Mouse (Mus musculus) stomach, embryonic 16.5 days (tissue): ENCODE data around the gene Card11. TPM values are rescaled to one million over a fixed set of nuclear protein-coding genes. Genes with fewer than 3 reads are reported as not detected.

Experiments used
- ATAC-seq: fragments of 200-750 bp; cut with Nextera tagmentation; 2 replicates; pipeline ENCODE4 v1.8.0; 2017; ENCODE audit warnings: moderate number of reproducible peaks, moderate TSS enrichment; ENCODE audit not compliant: insufficient read depth, low FRiP score
- H3K27ac ChIP-seq: fragments of 300-500 bp; sonication (generic); 2 replicates; pipeline ENCODE4 v1.5.1; 2014; ENCODE audit warnings: low read length
- H3K27me3 ChIP-seq: fragments of 300-500 bp; sonication (generic); 2 replicates; pipeline ENCODE4 v1.6.1; 2014; ENCODE audit warnings: low read length, control low read depth, mixed read lengths; ENCODE audit not compliant: control insufficient read depth, insufficient read depth
- H3K36me3 ChIP-seq: fragments of 300-500 bp; sonication (generic); 2 replicates; pipeline ENCODE4 v1.6.1; 2014; ENCODE audit warnings: low read length; ENCODE audit not compliant: control insufficient read depth, insufficient read depth
- H3K4me1 ChIP-seq: fragments of 300-500 bp; sonication (generic); 2 replicates; pipeline ENCODE4 v1.6.1; 2014; ENCODE audit warnings: low read length, control low read depth, mixed read lengths; ENCODE audit not compliant: control insufficient read depth, insufficient read depth
- H3K4me2 ChIP-seq: fragments of 300-500 bp; sonication (generic); 2 replicates; pipeline ENCODE4 v1.6.1; 2014; ENCODE audit warnings: low read depth, low read length, mixed read lengths
- H3K4me3 ChIP-seq: fragments of 300-500 bp; sonication (generic); replicated peaks from 2 replicates; pipeline ENCODE4 v1.5.1; 2014; ENCODE audit warnings: mild to moderate bottlenecking, low read length
- H3K9ac ChIP-seq: fragments of 300-500 bp; sonication (generic); 2 replicates; pipeline ENCODE4 v1.6.1; 2014; ENCODE audit warnings: low read length
- H3K9me3 ChIP-seq: fragments of 300-500 bp; sonication (generic); replicated peaks from 2 replicates; pipeline ENCODE4 v1.6.1; 2016; ENCODE audit warnings: low read length, control low read depth; ENCODE audit not compliant: control insufficient read depth
- WGBS: fragments of 180-500 bp; shearing (Covaris S2); extraction: QIAGEN DNeasy Blood & Tissue Kit; methylation state at CpG from one replicate; pipeline ENCODE4 v1.1.7; 2014; 5-methylcytosine and 5-hydroxymethylcytosine counted together
- polyA plus RNA-seq: library from polyadenylated mRNA; unstranded; fragments of >200 nt; fragmentation: Nextera tagmentation; extraction: Ambion mirVana; gene quantifications from 2 replicates; pipeline ENCODE4 v1.2.1, GENCODE M21; 2015

Gene Card11
- polyA plus RNA-seq, 1 experiment from 2014 or later = 0.37 TPM

DNA sequence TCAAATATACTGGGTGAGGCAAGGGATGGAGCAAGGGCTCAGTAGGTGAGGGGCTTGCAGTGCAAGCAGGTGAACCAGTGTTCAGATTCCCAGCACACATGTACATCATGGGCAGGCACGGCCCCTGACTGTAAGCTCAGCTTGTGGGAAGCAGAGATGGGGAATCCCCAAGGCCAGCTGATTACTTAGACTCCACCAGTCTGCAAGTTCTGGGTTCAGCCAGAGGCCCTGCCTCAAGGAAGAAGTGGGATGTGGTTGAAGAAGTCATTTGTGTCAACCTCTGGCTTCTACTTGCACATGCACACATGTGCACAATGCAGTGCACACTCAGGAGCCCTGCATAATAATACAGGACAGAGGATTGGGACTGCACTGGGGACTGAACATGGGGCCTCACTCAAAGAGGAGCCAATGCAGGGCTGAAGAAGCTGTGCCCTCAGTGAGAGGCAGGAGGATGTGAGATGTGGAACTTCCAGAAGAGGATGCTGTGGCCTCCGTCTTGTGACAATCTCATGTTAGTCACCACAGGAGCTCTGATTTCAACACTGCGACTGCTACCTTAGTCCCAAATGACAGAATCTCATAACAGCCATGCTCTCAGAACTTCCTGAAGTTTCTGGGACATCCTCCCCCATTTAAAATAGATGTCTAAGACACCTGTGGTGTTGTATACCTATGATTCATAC is 3.8 kb upstream of the Card11 start:
- WGBS = 83% methylated on average over 3 of the region's 3 CpGs
- no peaks in the 10 kb centered on the region for H3K4me1 ChIP-seq
- no peak overlapping the region for H3K4me3 ChIP-seq
- no peaks in the 10 kb centered on the region for H3K9me3 ChIP-seq
- no peak overlapping the region for H3K9ac ChIP-seq
- H3K27me3 ChIP-seq = no peaks in the 10 kb centered on the region
- H3K36me3 ChIP-seq = no peaks in the 10 kb centered on the region
- ATAC-seq = no peak
- H3K27ac ChIP-seq = no peak overlapping the region
- H3K4me2 ChIP-seq = no peak overlapping the region

DNA sequence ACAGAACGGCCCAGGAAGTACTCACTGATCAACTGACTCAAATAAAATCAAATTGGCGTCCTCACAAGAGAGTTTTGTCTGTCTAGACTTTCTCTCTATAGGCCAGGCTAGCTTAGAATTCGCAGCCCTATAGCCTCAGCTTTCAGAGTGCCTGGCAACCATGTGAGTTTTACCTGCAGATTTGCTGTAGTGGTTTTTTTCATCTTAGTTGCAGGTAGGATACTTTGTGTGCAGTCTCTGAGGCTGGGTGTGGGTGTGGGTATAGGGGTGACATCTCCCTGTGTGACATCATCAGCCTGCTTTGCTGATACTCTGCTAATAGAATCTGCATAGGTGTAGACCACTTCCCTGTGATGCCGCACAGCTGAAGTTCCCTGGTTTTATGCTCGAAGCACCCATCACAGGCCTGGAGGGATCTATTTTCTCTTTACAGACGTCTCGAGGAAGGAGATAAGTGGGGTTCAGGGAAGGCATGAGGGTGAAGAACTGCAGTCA is 1.2 kb downstream of the Card11 start:
- H3K9ac ChIP-seq = no peak overlapping the region
- 77% methylated on average over 7 of the region's 7 CpGs for WGBS

DNA sequence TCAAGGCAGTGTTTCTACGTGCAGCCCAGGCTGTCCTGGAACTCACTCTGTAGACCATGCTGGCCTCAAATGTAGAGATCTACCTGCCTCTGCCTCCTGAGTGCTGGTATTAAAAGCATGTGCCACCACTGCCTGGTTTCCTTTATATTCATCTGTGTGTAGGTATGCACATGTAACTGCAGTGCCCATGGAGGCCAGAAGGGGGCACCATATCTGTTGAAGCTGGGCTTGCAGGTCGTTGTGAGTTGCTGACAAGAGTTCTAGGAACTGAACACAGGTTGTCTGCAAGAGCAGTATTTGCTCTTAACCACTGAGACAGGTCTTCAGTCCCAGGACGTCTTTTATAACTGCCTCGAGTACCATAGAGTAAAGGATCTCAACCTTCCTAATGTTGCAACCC is 2.6 kb downstream of the Card11 start:
- no peak for ATAC-seq
- Histone ChIP-seq H3K27me3 (no peaks in the 10 kb centered on the region), H3K4me3 (no peak overlapping the region), H3K27ac (no peak overlapping the region), H3K4me2 (no peak overlapping the region), H3K36me3 (no peaks in the 10 kb centered on the region), H3K9ac (no peak overlapping the region), H3K9me3 (no peaks in the 10 kb centered on the region), H3K4me1 (no peaks in the 10 kb centered on the region)
- WGBS = 75% methylated on average over 4 of the region's 4 CpGs

More for the DNA sequence above, 1.2 kb downstream of the Card11 start:
- Histone ChIP-seq H3K4me1 (no peaks in the 10 kb centered on the region), H3K9me3 (no peaks in the 10 kb centered on the region), H3K36me3 (no peaks in the 10 kb centered on the region), H3K4me2 (no peak overlapping the region), H3K4me3 (no peak overlapping the region), H3K27ac (no peak overlapping the region), H3K27me3 (no peaks in the 10 kb centered on the region)
- ATAC-seq = no peak

DNA sequence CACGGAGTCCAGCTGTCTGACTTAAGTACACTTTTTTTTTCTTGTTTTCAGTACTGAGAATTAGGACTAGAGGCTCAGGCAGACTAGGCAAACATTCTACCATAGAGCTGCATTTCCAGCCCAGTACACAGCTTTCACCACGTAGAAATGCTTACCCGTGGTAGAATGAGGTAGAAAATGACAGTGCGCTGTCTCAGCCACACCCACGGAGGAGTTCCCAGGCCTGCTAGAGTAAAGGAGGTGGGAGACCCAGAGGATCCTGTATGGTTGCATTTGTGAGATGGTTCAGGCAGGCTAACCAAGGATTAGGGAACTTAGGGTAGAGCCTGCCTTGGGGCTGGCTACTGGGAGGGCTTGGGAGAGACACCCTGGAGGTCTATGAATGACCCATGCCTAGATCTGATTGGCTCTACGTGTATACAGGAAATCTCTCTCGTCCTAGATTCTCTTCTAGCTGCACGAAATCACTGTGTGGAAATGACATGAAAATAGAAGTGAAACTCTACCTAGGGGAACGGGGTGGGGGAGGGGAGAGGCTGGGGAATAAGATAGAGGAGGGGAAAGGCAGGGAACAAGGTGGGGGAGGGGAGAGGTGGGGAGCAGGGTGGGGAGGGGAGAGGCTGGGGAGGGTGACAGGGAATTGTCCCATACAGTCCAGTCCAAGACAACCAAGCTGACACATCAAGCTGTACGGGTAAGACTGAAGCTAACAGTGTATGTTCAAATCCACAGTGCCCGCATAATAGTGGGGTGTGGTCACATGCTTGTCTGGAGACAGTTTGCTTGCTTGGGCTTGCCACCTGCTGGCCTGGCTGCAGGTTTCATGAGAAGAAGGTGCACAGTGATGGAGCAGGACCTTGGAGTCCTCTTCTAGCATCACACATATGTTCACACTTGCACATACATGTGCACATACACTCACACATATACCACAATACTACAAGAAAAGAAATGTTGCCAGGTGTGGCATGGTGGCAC is 8.0 kb downstream of the Card11 start:
- Histone ChIP-seq H3K4me2 (no peak overlapping the region), H3K4me1 (no peaks in the 10 kb centered on the region), H3K4me3 (no peak overlapping the region), H3K9me3 (no peaks in the 10 kb centered on the region), H3K27me3 (no peaks in the 10 kb centered on the region), H3K9ac (no peak overlapping the region), H3K27ac (no peak overlapping the region), H3K36me3 (no peaks in the 10 kb centered on the region)
- WGBS = 58% methylated on average over 11 of the region's 11 CpGs
- no peak for ATAC-seq

DNA sequence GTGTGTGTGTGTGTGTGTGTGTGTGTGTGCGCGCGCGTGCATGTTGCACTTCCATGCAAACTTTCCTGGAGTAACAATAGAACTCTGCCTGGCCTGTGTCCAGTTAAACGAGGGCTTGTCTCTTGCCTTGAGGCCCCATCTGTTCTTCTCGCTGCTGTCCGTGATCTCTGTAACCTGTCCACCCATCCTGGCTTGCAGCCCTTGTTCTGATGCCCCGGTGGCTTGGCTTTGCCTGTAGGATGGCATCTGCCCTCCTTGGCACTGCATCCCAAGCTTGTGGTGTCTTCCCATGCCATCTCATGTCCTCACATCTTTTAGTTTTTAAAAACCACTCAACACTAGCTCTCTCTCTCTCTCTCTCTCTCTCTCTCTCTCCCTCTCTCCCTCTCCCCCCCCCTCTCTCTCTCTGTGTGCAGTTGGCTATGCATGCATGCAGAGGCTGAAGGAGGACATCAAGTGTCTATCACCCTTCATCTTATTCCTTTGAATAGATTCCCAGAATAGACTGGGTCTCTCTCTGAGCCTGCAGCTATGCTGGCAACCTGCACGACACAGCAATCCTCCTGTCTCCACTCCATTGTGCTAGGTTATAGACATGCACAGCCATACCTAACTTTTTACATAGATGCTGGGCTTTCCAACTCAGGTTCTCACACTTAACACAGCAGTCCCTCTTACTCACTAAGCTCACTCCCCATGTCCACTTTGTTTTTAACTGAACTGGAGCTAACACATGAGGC is 14.9 kb downstream of the Card11 start:
- H3K36me3 ChIP-seq = no peaks in the 10 kb centered on the region
- H3K9me3 ChIP-seq = no peaks in the 10 kb centered on the region
- H3K4me2 ChIP-seq = no peak overlapping the region
- no peak for ATAC-seq
- 82% methylated on average over 9 of the region's 9 CpGs for WGBS
- no peak overlapping the region for H3K9ac ChIP-seq
- no peak overlapping the region for H3K27ac ChIP-seq
- no peaks in the 10 kb centered on the region for H3K27me3 ChIP-seq
- no peaks in the 10 kb centered on the region for H3K4me1 ChIP-seq
- H3K4me3 ChIP-seq = no peak overlapping the region

DNA sequence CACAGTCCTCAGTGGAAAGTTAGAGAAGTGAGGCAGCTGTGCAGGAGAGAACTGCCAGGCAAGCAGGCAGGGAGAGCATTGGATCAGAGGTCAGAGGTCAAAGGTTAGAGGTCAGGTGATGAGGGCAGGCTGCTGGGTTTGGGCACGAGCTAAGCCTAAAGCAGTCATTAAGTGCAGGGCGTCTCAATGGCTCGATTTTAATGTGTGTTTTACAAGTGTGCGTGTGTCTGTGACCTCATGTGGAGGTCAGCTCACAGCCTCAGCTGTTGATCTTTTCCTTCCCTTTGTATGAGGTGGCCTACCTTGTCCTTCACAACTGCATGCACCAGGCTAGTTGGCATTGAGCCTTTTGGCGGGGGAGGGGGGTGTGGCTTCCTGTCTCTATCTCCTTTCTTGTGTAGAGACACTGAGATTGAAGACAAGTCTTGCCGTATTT is 19.0 kb downstream of the Card11 start:
- Histone ChIP-seq H3K36me3 (no peaks in the 10 kb centered on the region), H3K9ac (no peak overlapping the region), H3K4me2 (no peak overlapping the region), H3K9me3 (no peaks in the 10 kb centered on the region), H3K27ac (no peak overlapping the region), H3K27me3 (no peaks in the 10 kb centered on the region), H3K4me3 (no peak overlapping the region), H3K4me1 (no peaks in the 10 kb centered on the region)
- no peak for ATAC-seq
- 21% methylated on average over 6 of the region's 6 CpGs for WGBS

DNA sequence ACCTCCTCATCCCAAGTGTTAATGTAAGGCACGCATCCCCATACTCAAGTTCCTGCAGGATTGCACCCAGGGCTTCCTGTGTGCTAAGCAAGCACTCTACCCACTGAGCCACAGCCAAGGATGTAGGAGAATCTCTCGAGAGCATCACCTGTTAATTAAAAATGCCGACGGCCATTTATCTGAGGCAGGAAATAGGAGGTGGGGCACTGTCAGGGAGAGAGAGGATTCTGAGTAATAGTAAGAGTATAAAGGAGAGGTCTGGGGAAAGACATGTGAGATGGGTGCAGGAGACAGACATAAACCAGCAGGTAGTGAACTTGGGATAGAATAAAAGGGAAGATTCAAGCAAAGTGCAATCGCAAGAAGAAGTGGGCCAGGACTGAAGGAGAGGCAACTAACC is 19.6 kb downstream of the Card11 start:
- H3K4me1 ChIP-seq = no peaks in the 10 kb centered on the region
- WGBS = 66% methylated on average over 5 of the region's 5 CpGs
- H3K4me3 ChIP-seq = no peak overlapping the region
- no peak overlapping the region for H3K4me2 ChIP-seq
- no peaks in the 10 kb centered on the region for H3K36me3 ChIP-seq
- no peaks in the 10 kb centered on the region for H3K27me3 ChIP-seq
- H3K27ac ChIP-seq = no peak overlapping the region
- no peak overlapping the region for H3K9ac ChIP-seq
- no peak for ATAC-seq
- H3K9me3 ChIP-seq = no peaks in the 10 kb centered on the region

DNA sequence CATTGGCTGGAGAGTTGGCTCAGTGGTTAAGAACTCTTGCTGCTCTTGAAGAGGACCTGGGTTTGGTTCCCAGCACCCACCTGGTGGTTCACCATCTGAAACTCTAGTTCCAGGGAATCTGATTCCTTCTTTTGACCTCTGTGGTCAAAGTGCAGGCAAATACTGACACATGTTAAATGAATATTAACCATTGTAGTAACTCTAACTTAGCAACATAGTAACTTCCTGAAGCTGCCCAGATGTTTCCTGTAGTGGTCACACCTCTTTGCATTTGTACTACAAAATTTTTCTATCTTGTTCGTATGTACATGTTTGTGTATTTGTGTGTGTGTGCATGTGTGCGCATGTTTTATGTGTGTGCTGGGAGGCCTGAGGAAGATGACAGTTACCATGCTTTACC is 20.3 kb downstream of the Card11 start:
- H3K27ac ChIP-seq = no peak overlapping the region
- H3K9ac ChIP-seq = no peak overlapping the region
- no peaks in the 10 kb centered on the region for H3K4me1 ChIP-seq
- no peak overlapping the region for H3K4me2 ChIP-seq
- H3K4me3 ChIP-seq = no peak overlapping the region
- no peaks in the 10 kb centered on the region for H3K36me3 ChIP-seq
- H3K27me3 ChIP-seq = no peaks in the 10 kb centered on the region
- 86% methylated on average over 2 of the region's 2 CpGs for WGBS
- no peaks in the 10 kb centered on the region for H3K9me3 ChIP-seq
- ATAC-seq = no peak
